Mouse (Mus musculus): ENCODE measurements around the gene Rexo5. TPM values are rescaled to one million over a fixed set of nuclear protein-coding genes. Genes with fewer than 3 reads are reported as not detected.

Rexo5 gene
- polyA plus RNA-seq, 2 experiments, result 21.2 to 44.4 TPM

GRCm38 (mm10) chr7:119800991-119801390 is 7.2 kb downstream of the Rexo5 start:
- Histone ChIP-seq H3K36me3 (ENCODE audit: control insufficient read depth, insufficient read depth, low read length) (peaks cover 10% of the 10 kb centered on the region), H3K27me3 (ENCODE audit: control insufficient read depth, insufficient read depth, low read length) (no peaks in the 10 kb centered on the region), H3K4me1 (ENCODE audit: control insufficient read depth, insufficient read depth, low read length) (no peaks in the 10 kb centered on the region), H3K27ac (replicated peaks; ENCODE audit: low read depth, low read length) (no peak overlapping the region), H3K9me3 (ENCODE audit: control insufficient read depth, low read length) (no peaks in the 10 kb centered on the region), H3K9ac (ENCODE audit: low read depth, low read length, severe bottlenecking) (no peak overlapping the region), H3K4me3 (replicated peaks; ENCODE audit: low read length) (no peak overlapping the region), H3K4me2 (replicated peaks; ENCODE audit: low read depth, low read length, severe bottlenecking) (no peak overlapping the region)
- 74% methylated on average over 3 of the region's 3 CpGs for WGBS
- ATAC-seq (ENCODE audit: low FRiP score, low read depth) (no peak), DNase-seq (ENCODE audit: low spot score) (no peak)
- no peak for TF ChIP-seq POLR2A (IDR thresholded peaks at IDR 0.05; ENCODE audit: borderline replicate concordance, extremely low read depth, insufficient read depth, insufficient read length)

DNA sequence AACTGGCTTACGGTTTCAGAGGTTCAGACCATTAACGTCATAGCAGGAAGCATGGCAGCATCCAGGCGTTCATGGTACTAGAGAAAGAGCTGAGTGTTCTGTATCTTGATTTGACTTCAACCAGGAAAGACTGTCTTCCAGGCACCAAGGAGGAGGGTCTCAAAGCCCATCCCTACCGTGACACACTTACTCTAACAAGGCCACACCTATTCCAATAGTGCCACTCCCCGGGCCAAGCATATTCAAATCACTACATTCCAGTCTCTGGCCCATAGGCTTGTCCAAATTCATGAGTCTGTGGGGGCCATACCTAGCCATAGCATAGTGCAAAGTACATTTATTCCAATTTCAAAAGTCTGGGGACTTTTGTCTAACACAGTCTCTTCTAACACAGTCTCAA is 13.6 kb downstream of the Rexo5 start:
- WGBS, result 94% methylated on average over 5 of the region's 5 CpGs
- H3K27ac ChIP-seq (replicated peaks; ENCODE audit: low read depth, low read length), result no peak overlapping the region
- H3K9ac ChIP-seq (ENCODE audit: low read depth, low read length, severe bottlenecking), result no peak overlapping the region
- DNase-seq (ENCODE audit: low spot score) (no peak), ATAC-seq (ENCODE audit: low FRiP score, low read depth) (no peak)
- no peaks in the 10 kb centered on the region for H3K27me3 ChIP-seq (ENCODE audit: control insufficient read depth, insufficient read depth, low read length)
- no peaks in the 10 kb centered on the region for H3K9me3 ChIP-seq (ENCODE audit: control insufficient read depth, low read length)
- H3K4me1 ChIP-seq (ENCODE audit: control insufficient read depth, insufficient read depth, low read length), result no peaks in the 10 kb centered on the region
- no peak overlapping the region for H3K4me2 ChIP-seq (replicated peaks; ENCODE audit: low read depth, low read length, severe bottlenecking)
- TF ChIP-seq POLR2A (IDR thresholded peaks at IDR 0.05; ENCODE audit: borderline replicate concordance, extremely low read depth, insufficient read depth, insufficient read length), result no peak
- peaks cover 35% of the 10 kb centered on the region for H3K36me3 ChIP-seq (ENCODE audit: control insufficient read depth, insufficient read depth, low read length)
- no peak overlapping the region for H3K4me3 ChIP-seq (replicated peaks; ENCODE audit: low read length)

DNA sequence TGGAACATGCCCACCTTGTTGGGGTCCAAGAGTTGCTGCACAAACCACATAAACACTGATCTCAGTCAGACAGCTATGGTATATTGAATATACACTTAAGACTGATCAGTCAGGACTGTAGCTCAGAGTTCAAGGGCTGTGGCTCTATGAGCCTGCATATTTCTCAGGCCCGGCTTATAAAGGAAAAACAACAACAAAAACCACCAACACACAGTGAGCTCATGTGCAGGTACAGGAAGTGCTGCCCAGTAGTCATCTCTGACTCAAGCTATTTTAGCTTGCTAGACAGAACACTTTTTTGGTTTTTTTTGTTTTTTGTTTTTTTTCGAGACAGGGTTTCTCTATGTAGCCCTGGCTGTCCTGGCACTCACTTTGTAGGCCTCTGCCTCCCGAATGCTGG is 14.9 kb downstream of the Rexo5 start:
- H3K27ac ChIP-seq (replicated peaks; ENCODE audit: low read depth, low read length), result no peak overlapping the region
- peaks cover 39% of the 10 kb centered on the region for H3K36me3 ChIP-seq (ENCODE audit: control insufficient read depth, insufficient read depth, low read length)
- no peaks in the 10 kb centered on the region for H3K9me3 ChIP-seq (ENCODE audit: control insufficient read depth, low read length)
- ATAC-seq (ENCODE audit: low FRiP score, low read depth) (no peak), DNase-seq (ENCODE audit: low spot score) (no peak)
- WGBS, result 91% methylated on average over 3 of the region's 3 CpGs
- no peaks in the 10 kb centered on the region for H3K27me3 ChIP-seq (ENCODE audit: control insufficient read depth, insufficient read depth, low read length)
- H3K4me3 ChIP-seq (replicated peaks; ENCODE audit: low read length), result no peak overlapping the region
- no peaks in the 10 kb centered on the region for H3K4me1 ChIP-seq (ENCODE audit: control insufficient read depth, insufficient read depth, low read length)
- H3K9ac ChIP-seq (ENCODE audit: low read depth, low read length, severe bottlenecking), result no peak overlapping the region
- no peak for TF ChIP-seq POLR2A (IDR thresholded peaks at IDR 0.05; ENCODE audit: borderline replicate concordance, extremely low read depth, insufficient read depth, insufficient read length)
- H3K4me2 ChIP-seq (replicated peaks; ENCODE audit: low read depth, low read length, severe bottlenecking), result no peak overlapping the region

DNA sequence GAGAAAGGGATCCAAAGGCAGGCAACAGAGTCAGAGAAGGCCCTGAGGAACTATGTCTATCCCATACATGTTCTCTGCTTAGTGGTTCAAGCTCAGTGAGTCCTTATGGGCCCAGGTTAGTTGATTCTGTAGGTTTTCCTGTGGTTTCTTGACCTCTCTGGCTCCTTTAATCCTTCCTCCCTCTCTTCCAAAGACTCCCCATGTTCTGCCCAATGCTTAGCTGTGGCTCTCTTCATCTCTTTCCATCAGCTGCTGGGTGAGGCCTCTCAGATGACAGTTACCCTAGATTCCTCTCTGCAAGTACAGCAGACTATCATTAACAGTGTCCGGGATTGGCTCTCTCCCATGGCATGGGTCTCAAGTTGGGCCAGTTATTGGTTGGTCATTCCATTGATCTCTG is 41.6 kb downstream of the Rexo5 start:
- H3K4me1 ChIP-seq (ENCODE audit: control insufficient read depth, insufficient read depth, low read length), result no peaks in the 10 kb centered on the region
- WGBS, result 100% methylated on average over 1 of the region's 1 CpGs
- no peak for ATAC-seq (ENCODE audit: low FRiP score, low read depth)
- H3K9ac ChIP-seq (ENCODE audit: low read depth, low read length, severe bottlenecking), result no peak overlapping the region
- H3K27me3 ChIP-seq (ENCODE audit: control insufficient read depth, insufficient read depth, low read length), result no peaks in the 10 kb centered on the region
- no peaks in the 10 kb centered on the region for H3K9me3 ChIP-seq (ENCODE audit: control insufficient read depth, low read length)
- H3K36me3 ChIP-seq (ENCODE audit: control insufficient read depth, insufficient read depth, low read length), result peaks cover 3% of the 10 kb centered on the region
- TF ChIP-seq POLR2A (IDR thresholded peaks at IDR 0.05; ENCODE audit: borderline replicate concordance, extremely low read depth, insufficient read depth, insufficient read length), result no peak
- H3K4me2 ChIP-seq (replicated peaks; ENCODE audit: low read depth, low read length, severe bottlenecking), result no peak overlapping the region
- DNase-seq (ENCODE audit: low spot score), result no peak
- H3K4me3 ChIP-seq (replicated peaks; ENCODE audit: low read length), result no peak overlapping the region
- H3K27ac ChIP-seq (replicated peaks; ENCODE audit: low read depth, low read length), result no peak overlapping the region

DNA sequence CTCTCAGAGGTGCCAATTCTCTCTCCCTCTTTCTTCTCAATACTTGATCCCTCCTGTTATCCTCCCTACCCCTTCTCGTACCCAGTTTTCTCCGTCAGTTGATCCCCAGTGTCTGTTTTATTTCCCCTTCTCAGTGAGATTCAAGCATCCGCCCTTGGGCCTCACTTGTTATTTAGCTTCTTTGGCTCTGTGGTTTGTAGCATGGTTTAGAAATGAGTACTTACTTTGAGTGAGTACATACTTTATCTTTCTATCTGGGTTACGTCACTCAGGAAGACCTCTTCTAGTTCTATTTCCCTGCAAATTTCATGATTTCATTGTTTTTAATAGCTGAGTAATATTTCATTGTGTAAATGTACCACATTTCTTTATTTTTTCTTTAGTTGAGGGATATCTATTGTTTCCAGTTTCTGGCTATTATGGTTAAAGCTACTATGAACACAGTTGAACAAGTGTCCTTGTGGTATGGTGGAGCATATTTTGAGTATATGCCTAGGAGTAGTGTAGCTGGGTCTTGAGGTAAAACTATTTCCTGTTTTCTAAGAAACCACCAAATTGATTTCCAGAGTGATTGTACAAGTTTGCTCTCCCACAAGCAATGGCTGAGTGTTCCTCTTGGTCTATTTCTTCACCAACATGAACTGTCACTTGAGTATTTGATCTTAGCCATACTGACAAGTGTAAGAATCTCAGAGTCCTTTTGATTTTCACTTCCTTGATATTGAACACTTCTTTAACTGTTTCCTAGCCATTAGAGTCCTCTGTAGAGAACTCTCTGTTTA is 42.4 kb downstream of the Rexo5 start:
- H3K9ac ChIP-seq (ENCODE audit: low read depth, low read length, severe bottlenecking), result no peak overlapping the region
- H3K27me3 ChIP-seq (ENCODE audit: control insufficient read depth, insufficient read depth, low read length), result no peaks in the 10 kb centered on the region
- DNase-seq (ENCODE audit: low spot score) (no peak), ATAC-seq (ENCODE audit: low FRiP score, low read depth) (no peak)
- TF ChIP-seq POLR2A (IDR thresholded peaks at IDR 0.05; ENCODE audit: borderline replicate concordance, extremely low read depth, insufficient read depth, insufficient read length), result no peak
- WGBS, result 97% methylated on average over 4 of the region's 4 CpGs
- no peaks in the 10 kb centered on the region for H3K4me1 ChIP-seq (ENCODE audit: control insufficient read depth, insufficient read depth, low read length)
- H3K4me3 ChIP-seq (replicated peaks; ENCODE audit: low read length), result no peak overlapping the region
- no peaks in the 10 kb centered on the region for H3K9me3 ChIP-seq (ENCODE audit: control insufficient read depth, low read length)
- H3K4me2 ChIP-seq (replicated peaks; ENCODE audit: low read depth, low read length, severe bottlenecking), result no peak overlapping the region
- H3K36me3 ChIP-seq (ENCODE audit: control insufficient read depth, insufficient read depth, low read length), result peaks cover 3% of the 10 kb centered on the region
- no peak overlapping the region for H3K27ac ChIP-seq (replicated peaks; ENCODE audit: low read depth, low read length)
